Mouse (Mus musculus) layer of hippocampus, adult 11-12 months (tissue): ENCODE measurements around the gene Lrg1.

Source experiments
- DNase-seq: peaks from one replicate; pipeline ENCODE4 v3.0.0; 2022; ENCODE audit warnings: low spot score

Gene Lrg1

GRCm38 (mm10) chr17:56136558-56136957, 14.8 kb upstream of the Lrg1 start:
- DNase-seq, result no peak

GRCm38 (mm10) chr17:56134463-56134971, 12.7 kb upstream of the Lrg1 start:
- peak; percentile 62 for DNase-seq

- no peak for DNase-seq
Measured at GRCm38 (mm10) chr17:56133457-56134363, 11.9 kb upstream of the Lrg1 start.

- DNase-seq, result peak; percentile 66
Measured at GRCm38 (mm10) chr17:56132661-56133060, 10.9 kb upstream of the Lrg1 start.

- peak; percentile 75 for DNase-seq
Measured at GRCm38 (mm10) chr17:56131814-56132213, 10.0 kb upstream of the Lrg1 start.

DNA sequence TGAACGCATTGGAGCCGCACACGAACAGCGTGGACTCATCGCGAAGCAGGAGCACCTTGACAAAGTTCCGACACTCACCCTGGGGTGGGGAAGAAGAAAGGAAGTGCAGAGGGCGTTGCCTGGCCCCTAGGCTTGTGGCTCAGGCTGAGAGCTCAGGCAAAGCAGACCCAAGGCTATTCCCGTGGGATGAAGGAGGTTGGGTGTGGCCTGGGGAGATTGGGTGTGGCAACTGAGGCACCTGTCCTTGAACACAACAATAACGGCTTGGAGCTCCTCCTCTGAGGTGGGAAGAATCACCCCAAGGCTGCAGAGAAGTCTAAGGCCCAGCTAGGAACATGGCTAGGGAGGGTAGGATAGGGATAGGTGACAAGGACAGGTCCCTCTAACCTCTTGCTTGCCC, 9.3 kb upstream of the Lrg1 start:
- DNase-seq, result no peak

- DNase-seq, result no peak
Measured at GRCm38 (mm10) chr17:56128246-56128645, 6.4 kb upstream of the Lrg1 start.

- DNase-seq, result no peak
Measured at GRCm38 (mm10) chr17:56126175-56126574, 4.4 kb upstream of the Lrg1 start.

GRCm38 (mm10) chr17:56125276-56125630, 3.5 kb upstream of the Lrg1 start:
- DNase-seq, result no peak

GRCm38 (mm10) chr17:56124377-56125275, 2.8 kb upstream of the Lrg1 start:
- no peak for DNase-seq

DNA sequence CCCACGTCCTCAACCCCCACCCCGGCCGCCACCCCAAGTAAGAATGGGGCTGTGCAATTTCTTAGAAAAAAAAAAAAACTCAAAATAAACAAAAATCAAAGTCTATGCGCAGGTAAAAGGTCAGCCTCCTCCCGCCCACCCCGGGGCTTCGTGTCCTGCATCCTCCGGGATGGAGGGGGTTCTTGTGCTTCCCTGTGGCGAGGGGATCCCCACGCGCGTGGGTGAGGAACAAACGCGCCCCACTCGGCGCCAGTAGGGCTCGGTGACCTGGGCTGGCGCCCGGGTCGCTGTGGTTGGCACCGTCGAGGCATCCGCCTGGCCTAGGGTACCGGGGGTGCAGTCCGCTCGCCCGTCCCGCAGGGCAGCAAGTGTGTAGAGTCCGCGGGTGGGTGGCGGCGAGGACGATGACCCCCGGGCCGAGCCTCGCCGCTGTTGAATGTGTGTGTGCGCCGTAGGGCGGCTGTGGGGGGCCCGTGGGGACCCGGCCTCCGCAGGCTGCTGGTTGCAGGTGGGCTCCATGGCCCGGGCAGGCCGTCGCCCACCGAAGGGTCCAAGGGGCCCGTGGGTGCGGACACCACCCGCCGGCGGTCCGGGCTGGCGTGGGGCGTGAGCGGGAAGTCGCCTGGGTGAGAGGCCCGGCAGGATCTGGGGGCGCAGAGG, 2.0 kb upstream of the Lrg1 start:
- DNase-seq, result no peak

GRCm38 (mm10) chr17:56123161-56123560, 1.4 kb upstream of the Lrg1 start:
- no peak for DNase-seq

DNA sequence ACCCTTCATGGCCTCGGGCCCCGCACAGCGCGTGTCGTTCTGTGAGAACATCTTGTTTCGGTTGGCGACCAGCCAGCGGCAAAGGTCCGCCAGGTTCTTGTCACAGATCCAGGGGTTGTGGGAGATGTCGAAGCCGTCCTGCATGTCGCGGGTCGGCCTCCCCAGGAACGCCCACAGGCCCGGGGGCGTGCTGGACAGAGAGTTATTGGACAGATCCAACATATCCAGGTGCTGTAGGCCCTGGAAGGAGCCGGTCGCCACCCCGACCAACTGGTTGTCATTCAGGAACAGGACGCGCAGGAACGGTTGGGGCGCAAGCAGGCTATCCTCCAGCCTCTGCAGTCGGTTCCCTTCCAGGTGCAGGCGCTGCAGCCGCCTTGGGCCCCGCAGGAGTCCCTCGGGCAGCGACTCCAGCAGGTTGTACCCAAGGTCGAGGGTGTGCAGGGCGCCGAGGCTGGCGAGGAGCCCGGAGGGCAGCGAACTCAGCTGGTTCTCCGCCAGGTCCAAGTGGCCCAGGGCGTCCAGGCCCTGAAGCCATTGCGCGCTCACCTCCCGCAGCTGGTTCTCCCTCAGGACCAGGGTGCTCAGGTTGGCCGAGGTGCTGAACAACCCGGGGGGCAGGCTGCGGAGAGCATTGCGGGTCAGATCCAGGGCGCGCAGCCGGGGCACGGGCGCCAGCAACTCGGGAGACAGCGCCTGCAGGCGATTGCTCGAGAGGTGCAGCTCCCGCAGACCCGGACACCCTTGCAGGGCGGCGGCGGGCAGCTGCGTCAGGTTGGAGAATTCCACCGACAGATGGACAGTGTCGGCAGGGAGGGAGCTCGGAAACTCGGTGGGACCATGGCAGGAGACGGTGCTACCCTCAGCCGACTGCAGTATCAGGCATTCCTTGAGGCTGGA, 1.6 kb downstream of the Lrg1 start:
- DNase-seq, result no peak

- DNase-seq, result no peak
Measured at GRCm38 (mm10) chr17:56119431-56119830, 2.4 kb downstream of the Lrg1 start.

DNA sequence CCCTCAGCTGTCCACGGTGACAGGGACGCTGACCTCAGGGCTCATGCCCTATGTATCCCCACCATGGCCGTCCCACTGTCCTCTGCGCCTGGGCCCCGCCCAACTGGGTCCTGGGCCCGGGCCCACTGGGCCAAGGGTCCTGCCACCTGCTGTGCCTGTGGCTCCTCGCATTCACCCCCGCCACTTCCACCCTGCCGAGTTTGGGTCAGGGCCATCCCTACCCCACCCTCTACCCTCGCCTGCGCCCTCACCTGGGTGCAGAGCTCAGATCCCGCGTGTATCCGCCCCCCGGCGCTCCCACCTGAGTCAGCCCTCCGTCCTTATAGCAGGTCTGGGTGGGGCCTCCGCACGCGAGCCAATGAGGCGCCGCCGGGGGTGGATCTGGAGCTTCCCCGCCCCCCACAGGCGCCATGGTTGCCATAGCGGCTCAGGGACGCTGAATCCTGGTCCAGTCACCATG, 4.5 kb downstream of the Lrg1 start, which contains the start of gene Plin5:
Gene Plin5 (minus strand): TSS at position 346 of the 460 bp plus-strand sequence.
- DNase-seq, result peak; percentile 52

DNA sequence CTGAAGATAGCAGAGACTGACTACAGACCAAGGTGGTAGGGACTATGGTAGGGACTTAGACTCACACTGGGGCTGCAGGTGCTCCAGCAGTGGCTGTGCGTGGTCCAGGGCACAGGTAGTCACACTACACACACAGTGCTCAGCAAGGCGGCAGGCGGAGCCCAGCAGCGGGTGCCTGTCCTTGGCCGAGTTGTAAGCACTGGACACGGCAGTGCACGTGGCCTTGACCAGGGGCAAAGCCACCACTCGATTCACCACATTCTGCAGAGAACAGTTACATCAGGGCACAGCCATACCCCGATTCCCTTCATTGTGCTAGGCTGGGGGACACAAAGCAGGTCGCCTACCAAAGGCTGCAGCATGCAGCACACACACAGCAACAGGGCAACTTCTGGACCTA, 5.6 kb downstream of the Lrg1 start:
- DNase-seq, result no peak

- no peak for DNase-seq
Measured at GRCm38 (mm10) chr17:56112743-56113142, 9.1 kb downstream of the Lrg1 start.

GRCm38 (mm10) chr17:56111864-56112263, 9.9 kb downstream of the Lrg1 start:
- DNase-seq, result peak; percentile 77

GRCm38 (mm10) chr17:56111021-56111420, 10.8 kb downstream of the Lrg1 start:
- DNase-seq, result no peak

DNA sequence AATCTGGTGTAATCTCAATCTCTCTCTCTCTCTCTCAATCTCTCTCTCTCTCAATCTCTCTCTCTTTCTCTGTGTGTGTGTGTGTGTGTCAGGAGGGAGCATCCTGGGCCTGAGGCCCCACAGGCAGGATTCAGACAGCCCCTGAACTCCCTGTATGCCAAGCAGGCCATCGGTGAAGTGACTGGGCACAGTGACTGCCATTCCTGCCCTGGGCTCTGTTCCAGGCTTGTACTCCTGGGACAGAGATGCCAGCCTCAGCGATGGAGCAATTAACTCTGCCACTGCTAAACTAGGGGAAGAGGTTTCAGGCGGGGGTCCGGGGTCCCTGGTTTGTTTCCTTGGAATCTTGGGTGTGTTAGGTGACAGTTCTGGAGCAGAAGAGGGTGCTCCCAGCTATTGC, 11.2 kb downstream of the Lrg1 start:
- no peak for DNase-seq
